Mouse (Mus musculus): ENCODE results near the gene Ssr2. TPM values are rescaled to one million over a fixed set of nuclear protein-coding genes. Genes with fewer than 3 reads are reported as not detected.
A peak's percentile ranks its signal among the peaks of the same experiment; 100 is the strongest.

Gene Ssr2
- total RNA-seq, 1 experiment from 2014 or later = 23.2 TPM

GRCm38 (mm10) chr3:88540085-88540484 lies 35.6 kb upstream of the Ssr2 start:
- no peak for ATAC-seq (replicated peaks; ENCODE audit: insufficient number of reproducible peaks, low FRiP score, low TSS enrichment, poor library complexity, severe bottlenecking)

- no peak for ATAC-seq (replicated peaks; ENCODE audit: insufficient number of reproducible peaks, low FRiP score, low TSS enrichment, poor library complexity, severe bottlenecking)
Observed at GRCm38 (mm10) chr3:88541622-88542401, 33.9 kb upstream of the Ssr2 start.

DNA sequence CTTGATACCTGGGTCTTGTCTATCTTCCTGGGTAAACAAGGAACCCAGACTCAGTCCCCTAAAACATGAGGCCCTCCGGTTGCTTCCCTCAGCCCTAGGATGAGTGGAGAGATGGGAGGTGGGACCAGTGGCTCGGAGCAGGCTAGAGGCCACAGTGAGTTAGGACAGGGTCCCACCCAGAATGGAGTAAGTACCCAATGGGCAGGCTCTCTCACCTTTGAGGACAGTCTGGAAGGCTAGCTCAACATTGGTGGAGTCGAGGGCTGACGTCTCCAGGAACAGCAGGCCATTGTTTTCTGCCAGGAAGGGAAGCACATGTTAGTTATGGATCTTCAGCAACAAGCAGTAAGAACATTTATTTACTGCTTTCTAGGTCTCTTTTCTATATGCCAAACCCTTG lies 33.2 kb upstream of the Ssr2 start:
- no peak for ATAC-seq (replicated peaks; ENCODE audit: insufficient number of reproducible peaks, low FRiP score, low TSS enrichment, poor library complexity, severe bottlenecking)

DNA sequence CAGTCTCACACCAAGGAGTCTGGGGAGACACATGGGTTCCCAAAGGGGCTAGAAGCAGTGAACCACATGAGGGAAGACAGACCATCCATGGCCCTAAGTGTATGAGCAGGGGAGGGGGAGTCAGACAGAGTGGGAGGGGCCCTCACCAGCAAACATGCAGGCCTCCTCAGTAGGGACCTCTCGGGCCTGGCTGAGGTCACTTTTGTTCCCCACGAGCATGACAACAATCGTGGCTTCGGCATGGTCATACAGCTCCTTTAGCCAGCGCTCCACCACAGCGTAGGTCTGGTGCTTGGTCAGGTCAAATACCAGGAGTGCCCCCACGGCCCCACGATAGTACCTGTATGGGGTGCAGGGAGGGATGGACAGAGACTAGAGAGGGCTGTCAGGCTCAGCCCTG lies 32.5 kb upstream of the Ssr2 start:
- no peak for ATAC-seq (replicated peaks; ENCODE audit: insufficient number of reproducible peaks, low FRiP score, low TSS enrichment, poor library complexity, severe bottlenecking)

GRCm38 (mm10) chr3:88543651-88544410 lies 31.8 kb upstream of the Ssr2 start:
- no peak for ATAC-seq (replicated peaks; ENCODE audit: insufficient number of reproducible peaks, low FRiP score, low TSS enrichment, poor library complexity, severe bottlenecking)

DNA sequence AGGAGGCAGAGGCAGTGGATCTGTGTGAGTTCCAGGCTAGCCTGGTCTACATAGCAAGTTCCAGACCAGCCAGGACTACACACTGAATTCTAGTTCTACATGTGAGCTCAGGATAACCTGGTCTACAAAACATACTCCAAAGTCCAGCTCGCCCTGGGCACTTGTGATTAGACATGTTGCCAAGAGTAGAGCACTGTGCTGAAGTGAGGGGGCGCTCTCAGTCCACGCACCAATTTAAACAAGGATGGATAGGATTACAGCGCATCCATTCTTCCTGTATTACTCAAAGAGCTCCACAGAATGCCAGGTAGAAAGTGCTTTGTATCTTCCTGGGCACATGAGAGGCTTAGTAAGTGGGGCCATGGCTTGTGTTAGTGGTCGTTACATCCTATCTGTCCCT lies 31.2 kb upstream of the Ssr2 start:
- no peak for ATAC-seq (replicated peaks; ENCODE audit: insufficient number of reproducible peaks, low FRiP score, low TSS enrichment, poor library complexity, severe bottlenecking)

GRCm38 (mm10) chr3:88544955-88545591 lies 30.6 kb upstream of the Ssr2 start:
- 0 out of 2 replicates have a peak, but pooled peaks have one; percentile 6 for ATAC-seq (replicated peaks; ENCODE audit: insufficient number of reproducible peaks, low FRiP score, low TSS enrichment, poor library complexity, severe bottlenecking)

- no peak for ATAC-seq (replicated peaks; ENCODE audit: insufficient number of reproducible peaks, low FRiP score, low TSS enrichment, poor library complexity, severe bottlenecking)
Observed at GRCm38 (mm10) chr3:88546674-88547418, 28.8 kb upstream of the Ssr2 start.

- ATAC-seq (replicated peaks; ENCODE audit: insufficient number of reproducible peaks, low FRiP score, low TSS enrichment, poor library complexity, severe bottlenecking) = no peak
Observed at GRCm38 (mm10) chr3:88548180-88548917, 27.3 kb upstream of the Ssr2 start, which contains the start of gene Rab25. Gene Rab25 (minus strand): TSS chr3:88548300.

DNA sequence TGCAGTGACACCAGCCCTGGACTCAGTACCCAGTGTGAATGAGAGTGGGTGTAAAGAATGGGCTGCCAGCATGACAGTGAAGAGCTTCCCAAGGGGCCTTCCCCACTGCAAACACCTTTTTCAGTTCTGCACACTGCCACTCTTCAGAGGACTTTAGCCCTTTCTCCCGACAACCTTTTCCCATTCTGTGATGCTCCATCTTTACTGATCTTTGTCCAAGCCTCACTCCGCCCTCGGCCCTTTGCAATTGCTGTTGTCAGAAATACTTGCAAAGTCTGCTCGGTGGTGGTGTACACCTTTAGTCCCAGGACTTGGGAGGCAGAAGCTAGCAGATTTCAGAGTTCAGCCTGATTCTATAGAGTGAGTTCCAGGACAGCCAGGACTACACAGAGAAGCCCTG lies 24.1 kb upstream of the Ssr2 start:
- ATAC-seq (replicated peaks; ENCODE audit: insufficient number of reproducible peaks, low FRiP score, low TSS enrichment, poor library complexity, severe bottlenecking) = no peak

- ATAC-seq (replicated peaks; ENCODE audit: insufficient number of reproducible peaks, low FRiP score, low TSS enrichment, poor library complexity, severe bottlenecking) = no peak
Observed at GRCm38 (mm10) chr3:88552082-88552645, 23.5 kb upstream of the Ssr2 start.

DNA sequence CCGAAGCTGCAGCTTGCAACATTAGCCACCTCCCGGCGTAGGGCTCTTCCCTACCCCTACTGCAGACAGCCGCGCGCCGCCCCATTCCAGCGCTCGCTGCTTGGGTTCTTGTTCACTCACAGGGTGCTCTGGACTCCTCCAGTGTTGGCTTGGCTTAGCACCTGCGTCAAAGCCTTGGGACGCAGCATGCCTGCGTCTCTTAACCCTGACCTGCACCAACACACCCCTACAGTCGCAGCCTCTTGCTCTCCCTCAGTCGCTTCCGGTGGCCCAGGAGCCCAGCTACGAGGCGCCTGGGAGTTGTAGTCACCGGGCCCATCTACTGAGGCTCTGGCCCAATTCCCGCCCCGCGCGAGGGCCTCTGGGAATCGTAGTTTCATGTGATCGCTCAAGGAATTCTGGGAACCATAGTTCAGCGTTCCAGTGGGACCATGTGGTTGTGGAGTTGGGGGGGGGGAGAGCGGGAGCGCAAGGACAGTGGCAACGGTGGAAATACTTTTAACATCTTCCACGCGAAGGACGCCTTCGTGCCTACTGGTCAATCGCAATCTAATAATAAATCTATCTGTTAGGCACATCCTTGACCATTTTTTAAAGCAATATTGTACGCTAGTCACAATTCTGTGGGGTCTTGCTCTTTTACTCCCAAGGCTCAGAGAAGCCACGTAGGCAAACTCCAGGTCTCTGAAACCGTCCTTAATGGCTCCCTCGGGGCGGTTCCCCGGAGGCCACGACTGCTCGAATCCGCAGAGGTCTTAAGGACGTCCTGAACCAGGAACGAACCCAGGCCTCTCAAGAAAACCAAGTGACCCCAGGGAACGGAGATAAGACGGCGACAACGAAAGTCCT lies 22.8 kb upstream of the Ssr2 start, which contains the start of gene Lamtor2:
TSS of gene Lamtor2 (minus strand) at position 399 of the 849 bp plus-strand sequence.
- ATAC-seq (replicated peaks; ENCODE audit: insufficient number of reproducible peaks, low FRiP score, low TSS enrichment, poor library complexity, severe bottlenecking) = peak; percentile 92

DNA sequence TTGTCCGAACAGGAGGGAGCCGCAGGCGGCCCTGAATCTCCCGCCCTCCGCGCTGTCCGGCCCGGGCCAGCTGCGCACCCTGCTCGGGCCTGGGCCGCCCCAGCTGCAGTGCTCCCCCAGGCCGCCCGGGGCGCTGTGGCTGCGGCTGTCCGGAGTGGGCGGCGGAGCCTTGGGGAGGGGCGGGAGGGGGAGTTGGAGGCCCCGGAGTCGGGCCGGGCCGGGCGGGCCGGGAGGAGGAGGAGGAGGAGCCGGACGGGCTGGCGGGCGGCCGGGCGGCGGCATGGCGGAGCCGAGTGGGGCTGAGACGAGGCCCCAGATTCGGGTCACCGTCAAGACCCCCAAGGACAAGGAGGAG lies 22.2 kb upstream of the Ssr2 start, which contains the start of gene Ubqln4:
TSS of gene Ubqln4 (plus strand) at position 234 of the 355 bp plus-strand sequence.
- ATAC-seq (replicated peaks; ENCODE audit: insufficient number of reproducible peaks, low FRiP score, low TSS enrichment, poor library complexity, severe bottlenecking) = peak; percentile 32; the same call in 1 of the 2 replicates

DNA sequence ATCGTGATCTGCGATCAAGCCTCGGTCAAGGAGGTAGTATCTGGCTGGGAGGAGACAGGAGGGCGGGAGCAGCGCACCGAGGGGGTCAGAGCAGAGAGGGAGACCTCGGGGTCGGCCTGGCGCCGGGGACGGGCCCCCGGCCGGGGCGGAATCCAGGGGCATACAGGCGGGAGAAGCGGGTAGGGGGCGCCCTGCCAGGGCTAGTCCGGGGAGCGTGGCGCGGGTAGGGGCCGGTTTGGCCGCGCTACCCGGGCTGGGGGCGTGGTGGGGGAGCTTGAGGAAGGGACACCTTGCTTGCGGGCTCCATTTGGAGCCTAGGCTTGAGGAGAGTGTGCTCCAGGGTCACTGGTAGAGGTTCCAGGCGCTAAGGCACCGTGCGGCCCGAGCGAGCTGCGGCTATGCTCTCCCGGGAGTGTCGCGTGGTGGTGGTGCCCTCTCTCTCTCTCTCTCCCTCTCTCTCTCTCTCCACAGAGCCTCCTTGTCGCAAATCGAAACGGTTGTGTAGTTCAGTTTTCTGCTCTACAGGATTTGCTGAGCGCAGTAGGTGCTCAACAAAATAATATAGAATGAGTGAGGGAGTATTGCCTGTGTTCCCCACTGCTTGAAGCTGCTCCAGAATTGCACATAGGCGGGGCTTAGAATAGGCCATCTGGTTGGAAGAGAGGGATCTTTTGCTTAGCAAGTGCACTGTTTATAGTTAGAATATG lies 21.6 kb upstream of the Ssr2 start:
- no peak for ATAC-seq (replicated peaks; ENCODE audit: insufficient number of reproducible peaks, low FRiP score, low TSS enrichment, poor library complexity, severe bottlenecking)

DNA sequence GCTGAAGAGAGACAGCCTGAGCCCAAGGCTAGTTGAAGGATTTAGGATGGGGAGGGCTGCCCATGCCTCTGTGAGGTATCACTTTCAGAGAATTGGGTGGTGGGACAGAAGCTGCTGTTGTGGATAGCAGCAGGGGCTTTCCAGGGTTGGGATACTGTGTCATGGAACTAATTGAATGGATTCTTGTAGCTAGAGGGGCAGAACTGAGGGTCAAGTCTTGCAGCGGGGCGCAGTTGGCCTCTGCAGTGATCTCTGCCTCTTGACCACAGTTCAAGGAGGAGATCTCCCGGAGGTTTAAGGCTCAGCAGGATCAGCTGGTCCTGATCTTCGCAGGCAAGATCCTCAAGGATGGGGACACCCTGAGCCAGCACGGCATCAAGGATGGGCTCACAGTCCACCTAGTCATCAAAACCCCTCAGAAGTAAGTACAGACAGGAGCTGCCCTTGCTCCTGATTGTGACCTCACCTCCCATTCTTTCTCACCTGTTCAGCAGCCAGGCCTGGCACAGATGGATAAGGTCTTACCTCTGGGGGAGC lies 20.5 kb upstream of the Ssr2 start:
- ATAC-seq (replicated peaks; ENCODE audit: insufficient number of reproducible peaks, low FRiP score, low TSS enrichment, poor library complexity, severe bottlenecking) = no peak

DNA sequence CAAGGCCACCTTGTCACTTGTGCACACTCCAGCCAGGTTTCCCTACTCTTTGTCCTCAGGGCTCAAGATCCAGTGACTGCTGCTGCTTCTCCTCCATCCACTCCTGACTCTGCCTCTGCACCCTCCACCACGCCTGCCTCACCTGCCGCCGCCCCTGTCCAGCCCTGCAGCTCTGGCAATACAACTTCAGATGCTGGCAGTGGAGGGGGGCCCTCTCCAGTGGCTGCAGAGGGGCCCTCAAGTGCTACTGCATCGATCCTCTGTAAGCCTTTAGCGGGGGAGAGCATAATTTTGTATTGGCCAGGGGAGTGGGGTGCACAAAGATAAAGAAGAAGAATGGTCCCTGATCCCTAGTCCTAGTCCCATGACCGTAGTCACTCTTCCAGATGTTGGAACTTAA lies 19.9 kb upstream of the Ssr2 start:
- no peak for ATAC-seq (replicated peaks; ENCODE audit: insufficient number of reproducible peaks, low FRiP score, low TSS enrichment, poor library complexity, severe bottlenecking)
